ENCODE assay signal across 1 mouse cellular context in genomic region chr9:14569175-14569975, GRCm38 (mm10).
TF ChIP-seq lines count a peak whose summit lies in the region.

No protein-coding gene starts in this region.

TF ChIP-seq in MEL, 35 proteins besides CTCF, POLR2A, EP300 and RAD21 (continued from another document):
- TF ChIP-seq GABPA (IDR thresholded peaks at IDR 0.05; ENCODE audit: low read depth, low read length) = 0 out of 2 replicates have a peak, but pooled peaks have one; percentile 14
- peak; percentile 86; the same call in 1 of the 2 replicates for TF ChIP-seq SIN3A (IDR thresholded peaks at IDR 0.05; ENCODE audit: low read length)
- TF ChIP-seq CHD1 (IDR thresholded peaks at IDR 0.05; ENCODE audit: low read depth, low read length) = peak; percentile 38; the same call in 1 of the 2 replicates
- peak; percentile 77; the same call in 1 of the 2 replicates for TF ChIP-seq RCOR1 (IDR thresholded peaks at IDR 0.05; ENCODE audit: low read depth, low read length)
- TF ChIP-seq SMC3 (IDR thresholded peaks at IDR 0.05; ENCODE audit: low read depth, low read length) = no peak
- 0 out of 2 replicates have a peak, but pooled peaks have one; percentile 25 for TF ChIP-seq POLR2AphosphoS5 (IDR thresholded peaks at IDR 0.05; ENCODE audit: borderline replicate concordance, low read depth, low read length)
- TF ChIP-seq CHD2 (IDR thresholded peaks at IDR 0.05; ENCODE audit: low read length) = peak; percentile 17; the same call in 1 of the 2 replicates
- peak; percentile 37; the same call in 1 of the 2 replicates for TF ChIP-seq MAFK (IDR thresholded peaks at IDR 0.05; ENCODE audit: borderline replicate concordance, low read depth, low read length)
- peak; percentile 68; the same call in 1 of the 2 replicates for TF ChIP-seq JUND (IDR thresholded peaks at IDR 0.05; ENCODE audit: low read depth, low read length)
- no peak for TF ChIP-seq POLR2AphosphoS2 (IDR thresholded peaks at IDR 0.05; ENCODE audit: low read length)
- TF ChIP-seq ZC3H11A (IDR thresholded peaks at IDR 0.05; ENCODE audit: low read depth, low read length) = no peak; the same call in 1 of the 2 replicates
- TF ChIP-seq MYB (IDR thresholded peaks at IDR 0.05; ENCODE audit: low read depth, low read length) = peak; percentile 99
- TF ChIP-seq ELF1 (IDR thresholded peaks at IDR 0.05; ENCODE audit: low read depth, low read length) = 0 out of 2 replicates have a peak, but pooled peaks have one; percentile 5
- peak; percentile 3; the same call in 1 of the 2 replicates for TF ChIP-seq MAX (IDR thresholded peaks at IDR 0.05; ENCODE audit: low read length)
- TF ChIP-seq ETS1 (IDR thresholded peaks at IDR 0.05; ENCODE audit: low read depth, low read length) = peak; percentile 97
